ENCODE assay signal across 9 mouse cellular contexts in genomic region chr6:88840211-88840610, GRCm38 (mm10). TPM values are rescaled to one million over a fixed set of nuclear protein-coding genes. Genes with fewer than 3 reads are reported as not detected.
A peak's percentile ranks its signal among the peaks of the same experiment; 100 is the strongest.
DNase-seq lines count a peak whose midpoint lies in the region; ATAC-seq and TF ChIP-seq lines count a peak whose summit lies in the region.
"Had no signal": no experiment of that assay in that cellular context is flagged by ENCODE, and none has a peak within 500 bp of the region (broad histone marks: within the 10 kb centered on the region; RNA-seq: fewer than 3 reads in every experiment).

No protein-coding gene starts in this region.

- TF ChIP-seq EP300 in heart, postnatal 0 days (IDR thresholded peaks at IDR 0.05; ENCODE audit: low read depth) = no peak
- TF ChIP-seq EP300 in liver, embryonic 14.5 days (IDR thresholded peaks at IDR 0.05; ENCODE audit: low read depth) = no peak

- DNase-seq in heart, postnatal 0 days (ENCODE audit: low spot score) = no peak
- no peak for DNase-seq in heart, postnatal 4 days
- no peak for DNase-seq in liver, embryonic 14.5 days (ENCODE audit: low read depth in 3 of 3, low spot score in 3 of 3)
- no peak for DNase-seq in layer of hippocampus, postnatal 10 days (ENCODE audit: low spot score in 2 of 2)
- no peak for DNase-seq in T-cell, adult 2 months (ENCODE audit: low spot score)
- DNase-seq: gastrocnemius, postnatal 25 days; kidney, postnatal 14 days had no signal

- no peak for ATAC-seq in heart, postnatal 0 days (ENCODE audit: insufficient read depth, low read depth)
- no peak for ATAC-seq in liver, embryonic 14.5 days (ENCODE audit: insufficient read depth)

- H3K27me3 ChIP-seq in heart, postnatal 0 days (ENCODE audit: control insufficient read depth, insufficient read depth, low read length) = no peaks in the 10 kb centered on the region
- no peaks in the 10 kb centered on the region for H3K27me3 ChIP-seq in E14TG2a.4 (ENCODE audit: insufficient read depth, low read length)
- H3K27me3 ChIP-seq in liver, embryonic 14.5 days (ENCODE audit: control insufficient read depth, insufficient read depth, low read length) = no peaks in the 10 kb centered on the region

- no peak overlapping the region for H3K4me2 ChIP-seq in heart, postnatal 0 days (ENCODE audit: low read depth, low read length)
- H3K4me2 ChIP-seq in liver, embryonic 14.5 days (ENCODE audit: low read depth) = peak overlapping the region; percentile 85

- 63% methylated on average over 3 of the region's 3 CpGs for WGBS in heart, postnatal 0 days
- WGBS in liver, embryonic 14.5 days (ENCODE audit: insufficient replicate concordance) = 63% methylated on average over 3 of the region's 3 CpGs

- TF ChIP-seq CTCF in heart, postnatal 0 days (IDR thresholded peaks at IDR 0.05; ENCODE audit: low read depth) = no peak
- TF ChIP-seq CTCF in E14TG2a.4 (conservative IDR thresholded peaks at IDR 0.05; ENCODE audit: low read length) = no peak
- no peak for TF ChIP-seq CTCF in bone marrow macrophage, adult 2 months (IDR thresholded peaks at IDR 0.05; ENCODE audit: low read depth, low read length)
- no peak for TF ChIP-seq CTCF in liver, embryonic 14.5 days (IDR thresholded peaks at IDR 0.05; ENCODE audit: low read depth)

- no peak overlapping the region for H3K4me3 ChIP-seq in heart, postnatal 0 days (ENCODE audit: low read depth, low read length)
- peak overlapping the region; percentile 98 for H3K4me3 ChIP-seq in E14TG2a.4 (replicated peaks; ENCODE audit: low read length)
- peak overlapping the region; percentile 72 for H3K4me3 ChIP-seq in bone marrow macrophage, adult 2 months (ENCODE audit: insufficient read depth, low read length)
- peak overlapping the region; percentile 83 to 93; a peak in 3 of 4 replicates for H3K4me3 ChIP-seq in liver, embryonic 14.5 days (ENCODE audit: insufficient read depth in 1 of 2, low read depth in 2 of 2, low read length in 2 of 2)

- TF ChIP-seq POLR2A in bone marrow macrophage, adult 2 months (IDR thresholded peaks at IDR 0.05; ENCODE audit: borderline replicate concordance, low read depth, low read length) = no peak

- H3K9me3 ChIP-seq in heart, postnatal 0 days (replicated peaks; ENCODE audit: control insufficient read depth, low read length) = no peaks in the 10 kb centered on the region
- H3K9me3 ChIP-seq in E14TG2a.4 (ENCODE audit: low read length) = no peaks in the 10 kb centered on the region
- no peaks in the 10 kb centered on the region for H3K9me3 ChIP-seq in liver, embryonic 14.5 days (ENCODE audit: control insufficient read depth, low read length)

- H3K36me3 ChIP-seq in heart, postnatal 0 days (replicated peaks; ENCODE audit: control insufficient read depth, insufficient read depth, low read length) = peaks cover 47% of the 10 kb centered on the region
- H3K36me3 ChIP-seq in E14TG2a.4 (ENCODE audit: insufficient read depth, low read length) = peaks cover 41% of the 10 kb centered on the region
- peaks cover 34% of the 10 kb centered on the region for H3K36me3 ChIP-seq in liver, embryonic 14.5 days (replicated peaks; ENCODE audit: control insufficient read depth, insufficient read depth, low read depth)

- no peak overlapping the region for H3K27ac ChIP-seq in heart, postnatal 0 days (ENCODE audit: low read depth)
- no peak overlapping the region for H3K27ac ChIP-seq in bone marrow macrophage, adult 2 months (ENCODE audit: insufficient read depth, low read depth, low read length)
- peak overlapping the region; percentile 26; the same call in 1 of the 2 replicates for H3K27ac ChIP-seq in liver, embryonic 14.5 days

- 0 out of 2 replicates have a peak overlapping the region, but pooled peaks have one; percentile 78 for H3K9ac ChIP-seq in heart, postnatal 0 days (replicated peaks; ENCODE audit: low read depth, low read length)
- H3K9ac ChIP-seq in liver, embryonic 14.5 days (replicated peaks) = peak overlapping the region; percentile 94

- peaks cover 12% of the 10 kb centered on the region for H3K4me1 ChIP-seq in heart, postnatal 0 days (ENCODE audit: control insufficient read depth, insufficient read depth)
- H3K4me1 ChIP-seq in E14TG2a.4 (replicated peaks; ENCODE audit: low read depth, low read length) = peaks cover 73% of the 10 kb centered on the region
- H3K4me1 ChIP-seq in bone marrow macrophage, adult 2 months (ENCODE audit: control insufficient read depth, insufficient read depth, low read length) = peaks cover 28% of the 10 kb centered on the region
- H3K4me1 ChIP-seq in liver, embryonic 14.5 days (replicated peaks; ENCODE audit: control insufficient read depth in 2 of 2, insufficient read depth in 2 of 2, low read length in 1 of 2) = peaks cover 15 to 20% of the 10 kb centered on the region in 2 experiments

RNA-seq across cellular contexts. Expression of gene Abtb1, which starts 1.6 kb away (rescaled TPM):
- total RNA-seq in heart, postnatal 0 days (2014; rRNA removed; ENCODE audit: low replicate concordance) = 63.9 and 88.0 TPM in 2 replicates
- 29.1 and 36.6 TPM in 2 replicates for polyA plus RNA-seq in heart, postnatal 0 days (2015; fragmentation: Nextera tagmentation; extraction: Ambion mirVana)
- total RNA-seq in heart, postnatal 4 days (2021) = 10 to 100 TPM; 14.8 to 19.6 TPM
- polyA plus RNA-seq in bone marrow macrophage, adult 2 months (2012; ENCODE audit: insufficient read depth, insufficient read length, missing spikeins) = 33.6 and 40.7 TPM in 2 replicates
- polyA plus RNA-seq in liver, embryonic 14.5 days (2012; rRNA removed) = 43.1 and 47.5 TPM in 2 replicates
- 39.0 and 44.9 TPM in 2 replicates for polyA plus RNA-seq in liver, embryonic 14.5 days (2014; fragmentation: Nextera tagmentation; extraction: Ambion mirVana)
- 10 to 100 TPM; 23.2 to 26.7 TPM for total RNA-seq in layer of hippocampus, postnatal 10 days (2021)

RNA-seq across cellular contexts. Expression of gene Podxl2, which starts 34.6 kb away (rescaled TPM):
- 90.9 and 101 TPM in 2 replicates for total RNA-seq in heart, postnatal 0 days (2014; rRNA removed; ENCODE audit: low replicate concordance)
- 60.3 and 60.8 TPM in 2 replicates for polyA plus RNA-seq in heart, postnatal 0 days (2015; fragmentation: Nextera tagmentation; extraction: Ambion mirVana)
- total RNA-seq in heart, postnatal 4 days (2021) = 10 to 100 TPM; 61.1 to 65.1 TPM
- polyA plus RNA-seq in bone marrow macrophage, adult 2 months (2012; ENCODE audit: insufficient read depth, insufficient read length, missing spikeins) = 1.9 TPM in 1 of 2 replicates, not detected in the other
- polyA plus RNA-seq in liver, embryonic 14.5 days (2012; rRNA removed) = 1.9 and 3.1 TPM in 2 replicates
- 0.59 and 1.2 TPM in 2 replicates for polyA plus RNA-seq in liver, embryonic 14.5 days (2014; fragmentation: Nextera tagmentation; extraction: Ambion mirVana)
- 100 to 1,000 TPM; 308 to 330 TPM for total RNA-seq in layer of hippocampus, postnatal 10 days (2021)

RNA-seq across cellular contexts. Expression of gene Mcm2, which starts 58.4 kb away (rescaled TPM):
- 38.8 and 49.9 TPM in 2 replicates for total RNA-seq in heart, postnatal 0 days (2014; rRNA removed; ENCODE audit: low replicate concordance)
- 25.2 and 25.6 TPM in 2 replicates for polyA plus RNA-seq in heart, postnatal 0 days (2015; fragmentation: Nextera tagmentation; extraction: Ambion mirVana)
- total RNA-seq in heart, postnatal 4 days (2021) = 100 to 1,000 TPM in 1 of 2 experiments, 10 to 100 TPM in 1; 86.1 to 103 TPM
- polyA plus RNA-seq in bone marrow macrophage, adult 2 months (2012; ENCODE audit: insufficient read depth, insufficient read length, missing spikeins) = 11.1 and 12.7 TPM in 2 replicates
- polyA plus RNA-seq in liver, embryonic 14.5 days (2012; rRNA removed) = 99.2 and 113 TPM in 2 replicates
- polyA plus RNA-seq in liver, embryonic 14.5 days (2014; fragmentation: Nextera tagmentation; extraction: Ambion mirVana) = 142 and 167 TPM in 2 replicates
- 1 to 10 TPM; 9.7 TPM for total RNA-seq in layer of hippocampus, postnatal 10 days (2021)
